Mouse (Mus musculus): Measurements from ENCODE around the gene Commd7. TPM values are rescaled to one million over a fixed set of nuclear protein-coding genes. Genes with fewer than 3 reads are reported as not detected.

Commd7 gene
- polyA plus RNA-seq, 1 experiment: 16.5 TPM

DNA sequence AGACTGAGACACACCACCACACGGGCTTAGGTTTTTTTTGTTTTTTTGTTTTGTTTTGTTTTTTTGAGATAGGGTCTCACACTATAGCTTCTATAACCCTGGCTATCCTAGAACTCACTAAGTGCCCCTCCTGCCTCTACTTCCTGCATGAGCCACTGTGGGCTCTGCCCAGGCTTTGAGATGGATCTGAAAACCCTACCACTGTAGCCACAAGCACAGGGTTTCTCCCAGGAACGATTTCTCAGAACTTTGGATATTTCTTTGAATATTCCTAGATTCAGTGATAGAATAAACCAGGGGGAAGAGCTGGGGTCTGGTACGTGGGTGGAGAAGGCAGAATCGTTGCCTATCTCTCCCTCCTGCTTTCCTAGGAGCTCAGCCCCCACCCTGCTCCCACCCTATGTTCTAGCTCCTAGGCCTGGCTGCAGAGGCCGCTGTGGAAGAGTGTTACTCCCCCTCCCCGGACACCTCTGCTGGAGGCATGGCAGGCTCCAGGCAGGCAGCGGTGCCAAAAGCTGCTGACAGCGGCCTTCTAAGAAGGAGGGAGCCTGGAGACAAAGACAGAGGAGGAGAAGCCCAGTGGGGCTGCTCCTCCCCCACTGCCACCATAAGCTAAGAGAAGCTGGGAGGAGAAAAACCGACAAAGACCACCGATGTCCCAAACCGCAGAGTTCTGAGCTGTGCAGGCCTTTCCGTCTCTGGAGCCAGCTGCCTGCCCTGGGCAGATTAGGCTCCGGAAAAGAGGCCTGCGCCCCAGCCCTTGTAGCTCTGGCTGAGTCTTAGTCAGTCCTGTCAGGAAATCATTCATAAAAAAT, 21.9 kb downstream of the Commd7 start:
- Histone ChIP-seq H3K27ac (ENCODE audit: insufficient read depth, low read length) (peak overlapping the region; percentile 72), H3K4me3 (ENCODE audit: low read depth, low read length) (peak overlapping the region; percentile 3; the same call in 1 of the 2 replicates), H3K27me3 (ENCODE audit: control insufficient read depth, insufficient read depth, low read length, poor library complexity, severe bottlenecking) (no peaks in the 10 kb centered on the region), H3K9me3 (replicated peaks; ENCODE audit: control insufficient read depth, insufficient read depth, low read length, poor library complexity, severe bottlenecking) (no peaks in the 10 kb centered on the region), H3K9ac (ENCODE audit: low read depth, poor library complexity, severe bottlenecking) (peak overlapping the region; percentile 56), H3K4me1 (ENCODE audit: control insufficient read depth, insufficient read depth, low read length) (peaks cover 4% of the 10 kb centered on the region), H3K36me3 (ENCODE audit: control insufficient read depth, insufficient read depth, low read length, poor library complexity, severe bottlenecking) (no peaks in the 10 kb centered on the region)
- TF ChIP-seq POLR2A (IDR thresholded peaks at IDR 0.05; ENCODE audit: insufficient read depth, low read length) (no peak), EP300 (IDR thresholded peaks at IDR 0.05; ENCODE audit: insufficient read depth, low read depth, low read length) (no peak), CTCF (IDR thresholded peaks at IDR 0.05; ENCODE audit: low read depth, low read length) (no peak)

GRCm38 (mm10) chr2:153609548-153609947, 23.0 kb downstream of the Commd7 start:
- no peaks in the 10 kb centered on the region for H3K9me3 ChIP-seq (replicated peaks; ENCODE audit: control insufficient read depth, insufficient read depth, low read length, poor library complexity, severe bottlenecking)
- no peak for TF ChIP-seq POLR2A (IDR thresholded peaks at IDR 0.05; ENCODE audit: insufficient read depth, low read length)
- TF ChIP-seq CTCF (IDR thresholded peaks at IDR 0.05; ENCODE audit: low read depth, low read length): peak; percentile 87
- TF ChIP-seq EP300 (IDR thresholded peaks at IDR 0.05; ENCODE audit: insufficient read depth, low read depth, low read length): no peak
- peaks cover 4% of the 10 kb centered on the region for H3K4me1 ChIP-seq (ENCODE audit: control insufficient read depth, insufficient read depth, low read length)
- no peak overlapping the region for H3K27ac ChIP-seq (ENCODE audit: insufficient read depth, low read length)
- no peaks in the 10 kb centered on the region for H3K36me3 ChIP-seq (ENCODE audit: control insufficient read depth, insufficient read depth, low read length, poor library complexity, severe bottlenecking)
- no peaks in the 10 kb centered on the region for H3K27me3 ChIP-seq (ENCODE audit: control insufficient read depth, insufficient read depth, low read length, poor library complexity, severe bottlenecking)
- H3K4me3 ChIP-seq (ENCODE audit: low read depth, low read length): 0 out of 2 replicates have a peak overlapping the region, but pooled peaks have one; percentile 9
- 0 out of 2 replicates have a peak overlapping the region, but pooled peaks have one; percentile 13 for H3K9ac ChIP-seq (ENCODE audit: low read depth, poor library complexity, severe bottlenecking)

GRCm38 (mm10) chr2:153609058-153609457, 23.5 kb downstream of the Commd7 start:
- Histone ChIP-seq H3K36me3 (ENCODE audit: control insufficient read depth, insufficient read depth, low read length, poor library complexity, severe bottlenecking) (no peaks in the 10 kb centered on the region), H3K4me1 (ENCODE audit: control insufficient read depth, insufficient read depth, low read length) (peaks cover 4% of the 10 kb centered on the region), H3K9ac (ENCODE audit: low read depth, poor library complexity, severe bottlenecking) (no peak overlapping the region), H3K4me3 (ENCODE audit: low read depth, low read length) (no peak overlapping the region), H3K27me3 (ENCODE audit: control insufficient read depth, insufficient read depth, low read length, poor library complexity, severe bottlenecking) (no peaks in the 10 kb centered on the region), H3K27ac (ENCODE audit: insufficient read depth, low read length) (no peak overlapping the region), H3K9me3 (replicated peaks; ENCODE audit: control insufficient read depth, insufficient read depth, low read length, poor library complexity, severe bottlenecking) (no peaks in the 10 kb centered on the region)
- TF ChIP-seq CTCF (IDR thresholded peaks at IDR 0.05; ENCODE audit: low read depth, low read length): no peak
- no peak for TF ChIP-seq EP300 (IDR thresholded peaks at IDR 0.05; ENCODE audit: insufficient read depth, low read depth, low read length)
- no peak for TF ChIP-seq POLR2A (IDR thresholded peaks at IDR 0.05; ENCODE audit: insufficient read depth, low read length)

GRCm38 (mm10) chr2:153607870-153608515, 24.6 kb downstream of the Commd7 start:
- TF ChIP-seq POLR2A (IDR thresholded peaks at IDR 0.05; ENCODE audit: insufficient read depth, low read length): no peak
- no peak for TF ChIP-seq EP300 (IDR thresholded peaks at IDR 0.05; ENCODE audit: insufficient read depth, low read depth, low read length)
- TF ChIP-seq CTCF (IDR thresholded peaks at IDR 0.05; ENCODE audit: low read depth, low read length): no peak
- no peaks in the 10 kb centered on the region for H3K9me3 ChIP-seq (replicated peaks; ENCODE audit: control insufficient read depth, insufficient read depth, low read length, poor library complexity, severe bottlenecking)
- H3K9ac ChIP-seq (ENCODE audit: low read depth, poor library complexity, severe bottlenecking): no peak overlapping the region; the same call in 1 of the 2 replicates
- no peaks in the 10 kb centered on the region for H3K27me3 ChIP-seq (ENCODE audit: control insufficient read depth, insufficient read depth, low read length, poor library complexity, severe bottlenecking)
- H3K36me3 ChIP-seq (ENCODE audit: control insufficient read depth, insufficient read depth, low read length, poor library complexity, severe bottlenecking): no peaks in the 10 kb centered on the region
- H3K4me3 ChIP-seq (ENCODE audit: low read depth, low read length): peak overlapping the region; percentile 15
- H3K4me1 ChIP-seq (ENCODE audit: control insufficient read depth, insufficient read depth, low read length): peaks cover 4% of the 10 kb centered on the region
- no peak overlapping the region for H3K27ac ChIP-seq (ENCODE audit: insufficient read depth, low read length)

DNA sequence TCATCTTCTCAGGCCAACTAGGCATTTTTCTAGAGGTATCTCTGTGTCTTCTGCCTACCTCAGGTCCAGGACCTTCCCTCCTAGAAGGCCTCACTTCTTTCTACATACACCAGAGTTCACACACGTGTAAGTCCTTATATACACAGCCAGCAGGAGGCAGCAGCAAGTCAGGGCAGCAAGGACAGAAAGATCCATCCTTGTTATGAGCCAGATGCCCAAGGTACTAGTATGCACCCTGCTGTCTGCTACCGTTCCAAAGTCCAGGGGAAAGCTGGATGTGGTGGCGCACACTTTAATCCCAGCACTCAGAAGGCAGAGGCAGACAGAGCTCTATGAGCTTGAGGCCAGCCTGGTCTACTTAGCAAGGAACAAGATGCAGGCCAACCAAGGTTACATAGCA, 26.2 kb downstream of the Commd7 start:
- no peak for TF ChIP-seq EP300 (IDR thresholded peaks at IDR 0.05; ENCODE audit: insufficient read depth, low read depth, low read length)
- no peak for TF ChIP-seq POLR2A (IDR thresholded peaks at IDR 0.05; ENCODE audit: insufficient read depth, low read length)
- peak; percentile 62 for TF ChIP-seq CTCF (IDR thresholded peaks at IDR 0.05; ENCODE audit: low read depth, low read length)
- Histone ChIP-seq H3K27me3 (ENCODE audit: control insufficient read depth, insufficient read depth, low read length, poor library complexity, severe bottlenecking) (no peaks in the 10 kb centered on the region), H3K4me1 (ENCODE audit: control insufficient read depth, insufficient read depth, low read length) (peaks cover 4% of the 10 kb centered on the region), H3K9ac (ENCODE audit: low read depth, poor library complexity, severe bottlenecking) (no peak overlapping the region), H3K4me3 (ENCODE audit: low read depth, low read length) (no peak overlapping the region), H3K36me3 (ENCODE audit: control insufficient read depth, insufficient read depth, low read length, poor library complexity, severe bottlenecking) (no peaks in the 10 kb centered on the region), H3K9me3 (replicated peaks; ENCODE audit: control insufficient read depth, insufficient read depth, low read length, poor library complexity, severe bottlenecking) (no peaks in the 10 kb centered on the region), H3K27ac (ENCODE audit: insufficient read depth, low read length) (no peak overlapping the region)

- H3K4me3 ChIP-seq (ENCODE audit: low read depth, low read length): peak overlapping the region; percentile 35
- H3K27me3 ChIP-seq (ENCODE audit: control insufficient read depth, insufficient read depth, low read length, poor library complexity, severe bottlenecking): no peaks in the 10 kb centered on the region
- H3K27ac ChIP-seq (ENCODE audit: insufficient read depth, low read length): no peak overlapping the region
- TF ChIP-seq CTCF (IDR thresholded peaks at IDR 0.05; ENCODE audit: low read depth, low read length): peak; percentile 61
- TF ChIP-seq EP300 (IDR thresholded peaks at IDR 0.05; ENCODE audit: insufficient read depth, low read depth, low read length): no peak
- no peak for TF ChIP-seq POLR2A (IDR thresholded peaks at IDR 0.05; ENCODE audit: insufficient read depth, low read length)
- H3K9ac ChIP-seq (ENCODE audit: low read depth, poor library complexity, severe bottlenecking): no peak overlapping the region
- peaks cover 3% of the 10 kb centered on the region for H3K4me1 ChIP-seq (ENCODE audit: control insufficient read depth, insufficient read depth, low read length)
- no peaks in the 10 kb centered on the region for H3K9me3 ChIP-seq (replicated peaks; ENCODE audit: control insufficient read depth, insufficient read depth, low read length, poor library complexity, severe bottlenecking)
- no peaks in the 10 kb centered on the region for H3K36me3 ChIP-seq (ENCODE audit: control insufficient read depth, insufficient read depth, low read length, poor library complexity, severe bottlenecking)
These were observed 28.9 kb downstream of the Commd7 start for GRCm38 (mm10) chr2:153603724-153604123.

All from ES-Bruce4 (cell line).